Mouse (Mus musculus) lung, embryonic 14.5 days (tissue): Measurements from ENCODE around the gene Prcd. TPM values are rescaled to one million over a fixed set of nuclear protein-coding genes. Genes with fewer than 3 reads are reported as not detected.

Source experiments
- ATAC-seq: fragments of 200-750 bp; cut with Nextera tagmentation; 2 replicates; pipeline ENCODE4 v1.8.0; 2017; ENCODE audit warnings: mild to moderate bottlenecking, moderate TSS enrichment, moderate library complexity; ENCODE audit not compliant: insufficient read depth
- DNase-seq: peaks from one replicate; pipeline ENCODE4 v3.0.0-alpha.2; 2015
- H3K27ac ChIP-seq: fragments of 300-500 bp; sonication (generic); 2 replicates; pipeline ENCODE4 v1.5.1; 2014; ENCODE audit warnings: low read depth, mild to moderate bottlenecking, moderate library complexity
- H3K27me3 ChIP-seq: fragments of 300-500 bp; sonication (generic); 2 replicates; pipeline ENCODE4 v1.6.1; 2014; ENCODE audit warnings: low read length, control low read depth; ENCODE audit not compliant: insufficient read depth
- H3K36me3 ChIP-seq: fragments of 300-500 bp; sonication (generic); 2 replicates; pipeline ENCODE4 v1.6.1; 2014; ENCODE audit warnings: control low read depth; ENCODE audit not compliant: insufficient read depth
- H3K4me1 ChIP-seq: fragments of 300-500 bp; sonication (generic); 2 replicates; pipeline ENCODE4 v1.6.1; 2014; ENCODE audit warnings: antibody characterized with exemption, control low read depth; ENCODE audit not compliant: insufficient read depth
- H3K4me2 ChIP-seq: fragments of 300-500 bp; sonication (generic); 2 replicates; pipeline ENCODE4 v1.6.1; 2014; ENCODE audit warnings: mild to moderate bottlenecking
- H3K4me3 ChIP-seq: fragments of 300-500 bp; sonication (generic); 2 replicates; pipeline ENCODE4 v1.5.1; 2014; ENCODE audit warnings: low read depth, low read length
- H3K9ac ChIP-seq: fragments of 300-500 bp; sonication (generic); 2 replicates; pipeline ENCODE4 v1.6.1; 2014
- H3K9me3 ChIP-seq: fragments of 300-500 bp; sonication (generic); 2 replicates; pipeline ENCODE4 v1.6.1; 2016; ENCODE audit warnings: low read depth, low read length, control low read depth
- CTCF ChIP-seq: IDR thresholded peaks from 2 replicates; pipeline ENCODE4 v1.5.1; 2016; ENCODE audit warnings: antibody characterized with exemption, low read depth
- WGBS: fragments of 180-500 bp; shearing (Covaris S2); extraction: QIAGEN DNeasy Blood & Tissue Kit; methylation state at CpG from one replicate; pipeline ENCODE4 v1.1.7; 2014; 5-methylcytosine and 5-hydroxymethylcytosine counted together
- polyA plus RNA-seq: library from polyadenylated mRNA; unstranded; fragments of >200 nt; fragmentation: Nextera tagmentation; extraction: Ambion mirVana; gene quantifications from 2 replicates; pipeline ENCODE4 v1.2.1, GENCODE M21; 2014

Gene Prcd
- polyA plus RNA-seq, 1 experiment from 2014 or later = 1.6 TPM

GRCm38 (mm10) chr11:116681147-116681546 lies 27.8 kb downstream of the Prcd start:
- Histone ChIP-seq H3K36me3 (peaks cover 45% of the 10 kb centered on the region), H3K9ac (no peak overlapping the region), H3K4me1 (no peaks in the 10 kb centered on the region), H3K9me3 (no peaks in the 10 kb centered on the region), H3K27me3 (no peaks in the 10 kb centered on the region), H3K27ac (no peak overlapping the region), H3K4me3 (no peak overlapping the region), H3K4me2 (no peak overlapping the region)
- ATAC-seq (no peak), DNase-seq (no peak)
- 71% methylated on average over 4 of the region's 4 CpGs for WGBS
- no peak for TF ChIP-seq CTCF

GRCm38 (mm10) chr11:116682501-116683144 lies 29.3 kb downstream of the Prcd start:
- Histone ChIP-seq H3K9ac (no peak overlapping the region), H3K4me1 (no peaks in the 10 kb centered on the region), H3K36me3 (peaks cover 32% of the 10 kb centered on the region), H3K4me2 (no peak overlapping the region), H3K27ac (no peak overlapping the region), H3K9me3 (no peaks in the 10 kb centered on the region), H3K27me3 (no peaks in the 10 kb centered on the region), H3K4me3 (no peak overlapping the region)
- ATAC-seq = no peak
- no peak for TF ChIP-seq CTCF
- WGBS = 54% methylated on average over 14 of the region's 14 CpGs
- no peak for DNase-seq

DNA sequence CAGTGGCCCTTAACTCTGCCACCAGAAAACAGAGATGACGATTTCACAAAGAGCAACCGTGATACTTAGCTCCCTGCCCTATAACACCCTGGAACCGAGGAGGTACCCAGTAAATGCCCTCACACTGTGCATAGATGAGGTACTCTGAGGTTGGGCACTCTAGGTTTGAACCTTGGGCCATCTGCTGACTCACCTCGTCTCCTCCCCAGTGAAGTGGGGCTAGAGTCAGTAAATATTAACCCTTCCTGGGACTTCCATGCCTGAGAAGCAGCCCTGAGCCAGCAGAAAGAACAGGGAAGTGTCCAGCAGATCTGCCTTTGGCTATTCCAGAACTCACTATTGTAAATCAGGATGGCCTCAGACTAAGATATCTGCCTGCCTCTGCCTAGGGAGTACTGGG lies 30.4 kb downstream of the Prcd start:
- H3K27ac ChIP-seq = no peak overlapping the region

GRCm38 (mm10) chr11:116685729-116686128 lies 32.4 kb downstream of the Prcd start:
- no peak overlapping the region for H3K4me3 ChIP-seq
- ATAC-seq = no peak
- H3K4me2 ChIP-seq = no peak overlapping the region
- H3K4me1 ChIP-seq = no peaks in the 10 kb centered on the region
- no peaks in the 10 kb centered on the region for H3K27me3 ChIP-seq
- no peaks in the 10 kb centered on the region for H3K9me3 ChIP-seq
- 56% methylated on average over 9 of the region's 9 CpGs for WGBS
- no peak for DNase-seq
- H3K9ac ChIP-seq = no peak overlapping the region
- no peak for TF ChIP-seq CTCF
- H3K36me3 ChIP-seq = peaks cover 16% of the 10 kb centered on the region; the same call in 1 of the 2 replicates
- no peak overlapping the region for H3K27ac ChIP-seq

More for the DNA sequence above, 30.4 kb downstream of the Prcd start:
- TF ChIP-seq CTCF = no peak
- H3K9me3 ChIP-seq = no peaks in the 10 kb centered on the region
- no peak overlapping the region for H3K9ac ChIP-seq
- H3K4me2 ChIP-seq = no peak overlapping the region
- no peak for DNase-seq
- peaks cover 28% of the 10 kb centered on the region for H3K36me3 ChIP-seq
- ATAC-seq = no peak
- H3K4me3 ChIP-seq = no peak overlapping the region
- no peaks in the 10 kb centered on the region for H3K4me1 ChIP-seq
- WGBS = 71% methylated on average over 4 of the region's 4 CpGs
- no peaks in the 10 kb centered on the region for H3K27me3 ChIP-seq

DNA sequence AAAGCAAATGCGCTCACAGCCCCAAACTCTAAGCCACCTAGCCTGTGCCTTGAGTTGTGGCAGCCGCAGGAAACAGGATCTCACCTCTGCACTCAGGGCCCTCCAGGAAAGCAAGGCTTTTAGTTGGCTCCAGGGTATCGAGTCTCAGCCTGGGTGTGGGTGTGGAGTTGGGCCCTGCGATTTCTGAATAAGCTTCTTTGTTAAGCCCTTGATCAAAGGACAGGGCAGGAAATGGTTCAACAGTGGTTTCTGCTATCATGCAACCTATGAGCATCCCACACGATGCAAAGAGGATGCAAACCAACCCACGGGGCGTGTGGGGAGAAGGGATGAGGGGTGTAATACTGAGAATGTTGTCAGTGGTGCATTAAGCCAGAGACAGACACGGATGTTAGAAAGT lies 34.6 kb downstream of the Prcd start:
- Histone ChIP-seq H3K9me3 (no peaks in the 10 kb centered on the region), H3K36me3 (0 out of 2 replicates have a peak, but pooled peaks cover 11% of the 10 kb centered on the region), H3K9ac (no peak overlapping the region), H3K27ac (no peak overlapping the region), H3K4me1 (no peaks in the 10 kb centered on the region), H3K4me3 (no peak overlapping the region), H3K27me3 (no peaks in the 10 kb centered on the region), H3K4me2 (no peak overlapping the region)
- 72% methylated on average over 8 of the region's 8 CpGs for WGBS
- TF ChIP-seq CTCF = no peak
- DNase-seq (no peak), ATAC-seq (no peak)

GRCm38 (mm10) chr11:116689622-116690021 lies 36.3 kb downstream of the Prcd start:
- Histone ChIP-seq H3K27me3 (peaks cover 12% of the 10 kb centered on the region), H3K4me3 (no peak overlapping the region), H3K4me1 (peaks cover 3% of the 10 kb centered on the region; the same call in 1 of the 2 replicates), H3K36me3 (0 out of 2 replicates have a peak, but pooled peaks cover 6% of the 10 kb centered on the region), H3K27ac (no peak overlapping the region), H3K9me3 (no peaks in the 10 kb centered on the region), H3K9ac (no peak overlapping the region), H3K4me2 (no peak overlapping the region)
- WGBS = 93% methylated on average over 10 of the region's 10 CpGs
- DNase-seq (no peak), ATAC-seq (no peak)
- no peak for TF ChIP-seq CTCF

DNA sequence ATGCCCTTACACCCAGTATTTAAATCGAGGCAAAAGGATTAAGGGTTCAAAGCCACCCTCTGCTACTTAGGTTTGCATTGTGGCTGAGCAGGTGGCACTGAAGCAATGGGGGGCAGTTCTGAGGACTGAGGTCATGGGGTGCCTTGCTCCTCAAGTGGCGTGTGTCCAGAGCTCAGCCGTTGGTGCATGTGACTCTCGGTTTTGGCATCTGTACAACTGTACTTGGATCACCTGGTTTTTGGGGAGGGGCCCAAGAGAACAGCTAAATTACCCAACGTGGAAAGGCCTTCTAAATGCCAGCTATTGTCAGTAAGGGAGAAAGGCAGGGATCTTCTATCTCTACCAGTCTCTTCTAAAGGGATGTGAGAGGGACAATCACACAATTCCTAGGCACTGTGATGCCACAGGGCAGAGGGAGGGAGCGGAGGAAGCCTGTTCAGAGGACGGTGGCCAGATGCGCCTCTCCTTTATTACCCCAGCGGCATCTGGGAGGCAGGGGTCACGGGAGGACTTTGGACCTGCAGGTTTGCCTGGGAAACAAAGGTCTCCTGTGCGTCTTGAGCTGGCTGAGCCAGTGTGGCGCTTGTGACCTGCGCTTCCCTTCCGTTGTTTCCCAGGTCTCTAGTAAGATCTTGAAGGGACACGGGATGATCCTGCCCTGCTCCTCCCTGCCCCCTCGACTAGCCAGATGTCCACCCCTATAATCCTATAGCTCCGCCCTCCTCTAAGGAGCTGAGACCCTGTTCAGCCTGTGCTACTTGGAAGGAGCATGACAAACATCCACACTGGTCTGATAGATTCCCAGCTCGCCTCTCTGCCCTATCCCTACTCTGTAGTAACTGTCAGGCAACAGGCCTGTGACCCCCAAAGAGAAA lies 37.6 kb downstream of the Prcd start:
- H3K27me3 ChIP-seq = peaks cover 24% of the 10 kb centered on the region
- H3K4me1 ChIP-seq = peaks cover 3% of the 10 kb centered on the region; the same call in 1 of the 2 replicates
- H3K4me3 ChIP-seq = no peak overlapping the region
- H3K27ac ChIP-seq = no peak overlapping the region
- DNase-seq (no peak), ATAC-seq (no peak)
- TF ChIP-seq CTCF = no peak
- WGBS = 59% methylated on average over 18 of the region's 18 CpGs
- no peaks in the 10 kb centered on the region for H3K9me3 ChIP-seq
- no peaks in the 10 kb centered on the region for H3K36me3 ChIP-seq
- H3K4me2 ChIP-seq = no peak overlapping the region
- H3K9ac ChIP-seq = no peak overlapping the region
